Mouse (Mus musculus): Measurements from ENCODE around the gene Usp53.

Usp53 gene

GRCm38 (mm10) chr3:122984249-122985182 lies at the start of gene Usp53:
Gene Usp53, minus strand, starts transcription at chr3:122984510.
- peak; percentile 76 for DNase-seq (ENCODE audit: low spot score)

DNA sequence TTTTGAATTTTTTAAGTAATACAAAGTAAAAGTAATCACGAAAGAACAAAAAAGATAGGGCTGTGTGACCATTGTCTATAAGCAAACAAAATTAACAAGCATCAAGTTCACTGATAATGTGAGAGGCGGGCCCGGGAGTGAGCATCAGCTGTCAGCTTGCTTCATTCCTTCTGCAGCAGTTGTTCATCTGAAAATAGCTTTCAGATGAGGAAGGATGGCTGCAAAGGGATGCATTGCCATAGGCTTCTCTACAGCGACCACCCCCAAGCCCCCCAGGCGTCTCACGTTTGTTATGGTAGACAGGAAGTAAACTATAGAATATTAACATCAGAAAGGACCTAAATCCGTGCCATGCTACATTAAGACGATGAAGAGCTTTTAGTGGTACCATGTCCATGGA lies 49.5 kb upstream of the Usp53 start:
- DNase-seq (ENCODE audit: low spot score): no peak

- no peak for DNase-seq (ENCODE audit: low spot score)
Measured at GRCm38 (mm10) chr3:123025634-123026033, 41.3 kb upstream of the Usp53 start.

GRCm38 (mm10) chr3:123024496-123025234 lies 40.4 kb upstream of the Usp53 start:
- DNase-seq (ENCODE audit: low spot score): no peak

DNA sequence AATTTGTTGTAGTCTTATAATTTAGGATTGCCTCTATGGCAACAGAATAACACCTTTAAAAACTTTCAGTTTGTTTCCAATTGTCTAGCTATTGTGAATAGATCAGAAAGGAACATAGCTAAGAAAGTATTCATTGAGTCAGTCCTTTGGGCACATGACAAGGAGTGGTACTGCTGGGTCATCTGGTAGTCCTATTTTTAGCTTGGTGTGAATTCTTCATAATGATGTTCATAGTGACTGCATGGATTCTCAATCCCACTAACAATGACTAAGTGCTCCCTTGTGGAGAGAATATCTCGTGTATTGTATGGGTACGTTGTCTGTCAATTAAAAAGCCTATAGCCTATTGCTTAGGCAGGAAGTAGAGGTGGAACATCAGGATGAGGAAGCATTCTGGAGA lies 34.5 kb upstream of the Usp53 start:
- no peak for DNase-seq (ENCODE audit: low spot score)

- no peak for DNase-seq (ENCODE audit: low spot score)
Measured at GRCm38 (mm10) chr3:123013476-123013875, 29.2 kb upstream of the Usp53 start.

- no peak for DNase-seq (ENCODE audit: low spot score)
Measured at GRCm38 (mm10) chr3:123009417-123009816, 25.1 kb upstream of the Usp53 start.

DNA sequence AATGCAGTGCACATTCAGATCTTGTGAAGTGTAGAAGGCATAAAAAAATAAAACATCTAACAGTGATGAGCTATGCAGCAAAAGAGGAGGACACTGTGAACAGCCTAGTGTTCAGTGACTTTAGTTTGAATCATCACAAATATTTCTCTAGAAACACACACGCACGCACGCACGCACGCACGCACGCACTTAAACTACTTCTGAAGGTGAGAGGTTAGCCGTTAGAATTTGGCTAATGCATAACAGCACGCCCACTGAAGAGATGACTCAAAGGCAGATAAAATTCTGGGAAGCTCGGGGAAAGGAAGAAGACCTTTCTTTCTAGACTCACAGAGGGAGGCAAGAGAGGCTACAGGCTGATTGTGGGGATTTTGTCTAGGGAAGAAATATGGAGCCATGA lies 23.1 kb upstream of the Usp53 start:
- DNase-seq (ENCODE audit: low spot score): no peak

DNA sequence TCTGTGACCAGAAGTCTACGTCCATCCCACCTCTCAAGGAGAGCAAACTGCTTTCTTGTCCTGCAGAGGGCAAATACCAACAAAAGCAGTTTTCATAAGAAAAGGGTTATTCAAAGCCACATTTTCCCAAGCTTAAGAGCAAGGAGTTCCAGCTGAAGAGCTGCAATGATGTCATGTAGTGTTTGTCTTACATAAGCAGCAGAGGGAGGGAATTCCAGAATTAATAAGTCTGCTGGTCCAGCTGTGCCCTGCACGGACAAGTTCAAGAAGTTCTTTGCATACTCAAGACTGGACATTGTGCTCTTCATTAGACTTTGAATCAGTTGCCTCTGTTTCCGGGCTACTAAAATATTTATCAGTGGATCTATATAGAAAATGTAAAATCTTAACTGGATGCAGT lies 16.7 kb upstream of the Usp53 start:
- DNase-seq (ENCODE audit: low spot score): no peak

DNA sequence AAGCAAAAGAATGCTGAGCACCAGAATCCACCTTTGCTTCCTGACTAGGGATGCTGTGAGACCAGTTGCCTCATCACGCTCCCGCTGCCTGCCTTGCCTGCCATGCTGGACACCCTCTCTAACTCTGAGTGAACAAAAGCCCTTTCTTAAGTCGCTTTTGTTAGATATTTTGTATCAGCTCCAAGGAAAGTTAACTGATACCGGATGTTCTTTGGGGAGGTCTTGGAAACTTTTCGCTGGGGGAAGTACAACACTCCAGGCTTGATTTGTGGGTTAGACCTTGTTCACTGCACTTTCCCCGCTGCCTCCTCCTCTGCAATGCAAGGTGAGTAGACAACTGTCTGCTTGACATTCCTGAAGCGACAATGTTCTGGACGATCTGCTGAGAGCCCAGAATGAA lies 14.2 kb upstream of the Usp53 start:
- DNase-seq (ENCODE audit: low spot score): no peak

- no peak for DNase-seq (ENCODE audit: low spot score)
Measured at GRCm38 (mm10) chr3:122996968-122997367, 12.7 kb upstream of the Usp53 start.

DNA sequence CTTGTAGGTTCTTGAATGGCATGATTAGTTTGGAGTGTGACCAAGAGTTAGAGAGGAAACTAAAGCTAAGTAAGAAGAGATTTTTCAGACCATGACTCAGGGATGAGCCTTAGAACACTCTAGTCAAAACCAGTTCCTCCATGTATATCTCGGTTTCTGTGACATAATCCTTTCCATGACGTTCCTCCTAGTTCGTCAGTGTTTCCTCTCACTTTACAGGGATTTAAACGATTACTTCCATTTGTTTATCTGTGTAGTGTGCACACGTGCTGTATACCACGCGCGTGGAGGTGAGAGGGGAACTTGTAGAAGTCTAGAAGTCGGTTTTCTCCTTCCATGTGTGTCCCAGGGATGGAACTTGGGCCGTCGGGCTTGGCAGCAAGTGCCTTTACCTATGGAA lies 2.6 kb upstream of the Usp53 start:
- DNase-seq (ENCODE audit: low spot score): no peak

DNA sequence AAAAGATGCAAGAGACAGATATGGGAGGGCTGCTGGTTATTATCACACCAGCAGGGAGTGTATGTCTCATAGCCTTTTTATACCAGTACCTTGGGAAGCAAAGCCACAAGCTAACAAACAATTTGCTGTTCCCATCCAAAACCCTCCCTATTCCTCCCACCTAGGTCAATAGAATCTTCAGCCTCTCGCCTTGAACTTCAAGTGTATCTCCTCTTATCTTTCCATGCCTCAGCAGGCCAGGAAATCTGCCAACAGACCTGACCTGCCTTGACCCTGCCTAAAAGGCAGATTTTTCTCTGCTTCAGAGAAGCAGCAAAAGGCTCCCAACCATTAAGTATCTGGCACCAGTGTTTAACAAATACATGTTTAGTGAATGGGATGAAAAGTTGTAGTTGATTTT lies 2.1 kb upstream of the Usp53 start:
- no peak for DNase-seq (ENCODE audit: low spot score)

DNA sequence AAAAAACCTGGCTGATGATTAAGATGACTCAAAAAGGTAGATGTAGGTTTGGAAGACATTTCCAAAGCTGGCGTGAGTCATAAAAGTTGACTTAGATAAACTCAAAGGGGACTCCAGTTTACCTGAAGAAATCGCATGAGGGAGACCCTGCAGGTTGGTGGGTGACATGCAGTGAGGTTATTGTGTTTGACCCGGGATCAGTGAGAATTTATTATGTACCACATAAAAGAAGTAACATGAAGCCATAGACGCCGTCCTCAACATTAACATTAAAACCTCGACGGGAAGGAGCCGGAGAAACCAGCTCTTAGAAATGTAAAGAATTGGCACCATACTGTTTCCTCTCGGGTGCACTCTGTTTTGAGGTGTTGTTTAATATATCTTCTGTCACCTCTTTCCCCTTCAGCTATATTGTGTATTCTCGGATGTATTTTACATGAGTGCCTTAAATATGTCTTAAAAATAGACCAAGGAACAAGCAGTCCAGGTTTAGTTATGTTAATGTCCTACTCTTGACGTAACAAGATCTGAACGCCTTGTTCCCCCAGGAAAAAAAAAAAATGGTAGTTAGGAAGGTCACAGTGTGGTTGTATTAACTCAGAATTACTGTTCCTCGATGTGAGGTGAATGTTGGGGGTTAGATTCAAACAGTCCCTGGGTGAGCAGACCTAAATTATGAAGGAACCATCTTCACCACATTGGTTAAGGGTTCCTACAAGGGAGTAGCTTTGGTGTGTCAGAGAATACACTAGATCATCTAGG lies 1.1 kb upstream of the Usp53 start:
- no peak for DNase-seq (ENCODE audit: low spot score)

- no peak for DNase-seq (ENCODE audit: low spot score)
Measured at GRCm38 (mm10) chr3:122983849-122984248, 461 bp downstream of the Usp53 start.

GRCm38 (mm10) chr3:122975964-122976363 lies 8.3 kb downstream of the Usp53 start:
- DNase-seq (ENCODE audit: low spot score): no peak

GRCm38 (mm10) chr3:122975363-122975762 lies 8.9 kb downstream of the Usp53 start:
- no peak for DNase-seq (ENCODE audit: low spot score)

- DNase-seq (ENCODE audit: low spot score): no peak
Measured at GRCm38 (mm10) chr3:122974833-122975232, 9.5 kb downstream of the Usp53 start.

DNA sequence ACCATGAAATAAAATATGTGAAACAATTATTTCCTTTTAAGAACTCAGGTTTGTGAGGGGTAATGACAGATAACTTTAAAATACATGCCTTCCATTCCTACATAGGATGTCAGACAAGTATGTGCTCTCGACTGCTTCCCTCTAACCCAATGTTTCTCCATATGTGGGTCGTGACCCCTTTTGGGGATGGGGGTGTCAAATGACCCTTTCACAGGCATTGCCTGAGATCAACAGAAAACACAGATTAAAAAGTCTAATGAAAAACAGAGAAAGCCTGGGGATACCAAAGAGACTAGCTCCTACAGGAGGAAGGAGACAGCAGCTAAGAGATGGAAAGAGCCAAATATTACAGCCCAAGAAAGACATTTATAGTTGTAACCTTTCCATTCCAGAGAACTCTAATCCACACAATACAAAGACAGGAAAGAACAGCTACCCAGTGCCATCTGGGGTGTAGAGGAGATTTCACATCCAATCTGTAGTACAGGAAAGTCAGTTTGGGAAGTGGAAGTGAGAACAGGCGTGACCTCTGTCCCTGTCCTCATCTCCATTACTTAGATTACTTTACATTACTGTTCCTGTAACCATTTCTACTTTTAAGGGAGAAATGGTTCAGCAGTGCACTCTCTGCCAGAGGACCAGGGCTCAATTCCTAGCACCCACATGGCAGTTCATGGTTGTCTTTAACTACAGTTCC lies 12.0 kb downstream of the Usp53 start:
- DNase-seq (ENCODE audit: low spot score): no peak

GRCm38 (mm10) chr3:122968391-122968790 lies 15.9 kb downstream of the Usp53 start:
- DNase-seq (ENCODE audit: low spot score): no peak

- no peak for DNase-seq (ENCODE audit: low spot score)
Measured at GRCm38 (mm10) chr3:122964301-122964700, 20.0 kb downstream of the Usp53 start.

- no peak for DNase-seq (ENCODE audit: low spot score)
Measured at GRCm38 (mm10) chr3:122950129-122950528, 34.2 kb downstream of the Usp53 start.

All from spleen, adult 12 weeks (tissue).